Mouse (Mus musculus): Measurements from ENCODE around the gene Vmn1r219. TPM values are rescaled to one million over a fixed set of nuclear protein-coding genes. Genes with fewer than 3 reads are reported as not detected.
"Not testable (repeated sequence)": the region's sequence is repeated elsewhere in the genome, so short reads cannot be mapped to it uniquely, and the experiment has no call there.

Vmn1r219 gene
- total RNA-seq (2014; fragmentation: Nextera tagmentation) (not detected in 2 replicates), total RNA-seq (2017) (0.12 and 0.16 TPM in 2 replicates), polyA plus RNA-seq (2012) (not detected in 2 replicates)

GRCm38 (mm10) chr13:23159012-23159411 lies at the start of gene Vmn1r219:
TSS of gene Vmn1r219 (plus strand) at chr13:23159312.
- H3K4me1 ChIP-seq (ENCODE audit: insufficient read depth, low read depth, low read length) = no peaks in the 10 kb centered on the region

GRCm38 (mm10) chr13:23118126-23118525 lies 41.0 kb upstream of the Vmn1r219 start, which contains the start of gene Vmn1r217:
TSS of gene Vmn1r217 (minus strand) at chr13:23118226.
- not testable (repeated sequence) for H3K4me3 ChIP-seq (ENCODE audit: low read depth, low read length); H3K9me3 ChIP-seq (replicated peaks); H3K36me3 ChIP-seq (replicated peaks); H3K4me1 ChIP-seq (ENCODE audit: insufficient read depth, low read depth, low read length); ATAC-seq (ENCODE audit: extremely low read depth, insufficient number of reproducible peaks, low FRiP score, poor library complexity, severe bottlenecking); H3K27me3 ChIP-seq (ENCODE audit: insufficient read depth, low read length); DNase-seq (ENCODE audit: low spot score)

More at GRCm38 (mm10) chr13:23159012-23159411, at the start of gene Vmn1r219:
- ATAC-seq (ENCODE audit: extremely low read depth, insufficient number of reproducible peaks, low FRiP score, poor library complexity, severe bottlenecking) (no peak), DNase-seq (ENCODE audit: low spot score) (no peak)
- H3K9me3 ChIP-seq (replicated peaks) = no peaks in the 10 kb centered on the region
- no peak within 1 kb of the TSS for H3K4me3 ChIP-seq (ENCODE audit: low read depth, low read length)
- no peaks in the 10 kb centered on the region for H3K27me3 ChIP-seq (ENCODE audit: insufficient read depth, low read length)
- TF ChIP-seq GATA2 (IDR thresholded peaks at IDR 0.05; ENCODE audit: borderline replicate concordance, low read depth, low read length) (no peak), GATA1 (IDR thresholded peaks at IDR 0.05; ENCODE audit: borderline replicate concordance, low read length) (no peak), CTCF (IDR thresholded peaks at IDR 0.05; ENCODE audit: low read depth, low read length) (no peak), TAL1 (conservative IDR thresholded peaks at IDR 0.05; ENCODE audit: low read depth, low read length) (no peak), POLR2AphosphoS5 (IDR thresholded peaks at IDR 0.05; ENCODE audit: insufficient replicate concordance, low read depth, low read length) (no peak)
- H3K36me3 ChIP-seq (replicated peaks) = no peaks in the 10 kb centered on the region

- TF ChIP-seq GATA2 (IDR thresholded peaks at IDR 0.05; ENCODE audit: borderline replicate concordance, low read depth, low read length) = no peak
- no peak for TF ChIP-seq TAL1 (conservative IDR thresholded peaks at IDR 0.05; ENCODE audit: low read depth, low read length)
- TF ChIP-seq GATA1 (IDR thresholded peaks at IDR 0.05; ENCODE audit: borderline replicate concordance, low read length) = no peak
- no peak for TF ChIP-seq CTCF (IDR thresholded peaks at IDR 0.05; ENCODE audit: low read depth, low read length)
- no peak for TF ChIP-seq POLR2AphosphoS5 (IDR thresholded peaks at IDR 0.05; ENCODE audit: insufficient replicate concordance, low read depth, low read length)
- H3K27me3 ChIP-seq (ENCODE audit: insufficient read depth, low read length) = 0 out of 2 replicates have a peak, but pooled peaks cover 3% of the 10 kb centered on the region
- H3K9me3 ChIP-seq (replicated peaks) = no peaks in the 10 kb centered on the region
- no peaks in the 10 kb centered on the region for H3K4me1 ChIP-seq (ENCODE audit: insufficient read depth, low read depth, low read length)
- no peak for DNase-seq (ENCODE audit: low spot score)
- H3K36me3 ChIP-seq (replicated peaks) = no peaks in the 10 kb centered on the region
- ATAC-seq (ENCODE audit: extremely low read depth, insufficient number of reproducible peaks, low FRiP score, poor library complexity, severe bottlenecking) = no peak
- no peak overlapping the region for H3K4me3 ChIP-seq (ENCODE audit: low read depth, low read length)
Measured at GRCm38 (mm10) chr13:23120611-23121010, 38.5 kb upstream of the Vmn1r219 start.

GRCm38 (mm10) chr13:23133099-23133498 lies 26.0 kb upstream of the Vmn1r219 start, which contains the start of gene Vmn1r218:
TSS of gene Vmn1r218 (plus strand) at chr13:23133155.
- Histone ChIP-seq H3K4me3 (ENCODE audit: low read depth, low read length) (no peak within 1 kb of the TSS), H3K4me1 (ENCODE audit: insufficient read depth, low read depth, low read length) (no peaks in the 10 kb centered on the region), H3K36me3 (replicated peaks) (no peaks in the 10 kb centered on the region), H3K27me3 (ENCODE audit: insufficient read depth, low read length) (0 out of 2 replicates have a peak, but pooled peaks cover 2% of the 10 kb centered on the region), H3K9me3 (replicated peaks) (no peaks in the 10 kb centered on the region)
- ATAC-seq (ENCODE audit: extremely low read depth, insufficient number of reproducible peaks, low FRiP score, poor library complexity, severe bottlenecking) = no peak
- no peak for DNase-seq (ENCODE audit: low spot score)
- no peak for TF ChIP-seq TAL1 (conservative IDR thresholded peaks at IDR 0.05; ENCODE audit: low read depth, low read length)
- no peak for TF ChIP-seq CTCF (IDR thresholded peaks at IDR 0.05; ENCODE audit: low read depth, low read length)
- no peak for TF ChIP-seq GATA2 (IDR thresholded peaks at IDR 0.05; ENCODE audit: borderline replicate concordance, low read depth, low read length)
- TF ChIP-seq GATA1 (IDR thresholded peaks at IDR 0.05; ENCODE audit: borderline replicate concordance, low read length) = no peak
- no peak for TF ChIP-seq POLR2AphosphoS5 (IDR thresholded peaks at IDR 0.05; ENCODE audit: insufficient replicate concordance, low read depth, low read length)

- DNase-seq (ENCODE audit: low spot score) (no peak), ATAC-seq (ENCODE audit: extremely low read depth, insufficient number of reproducible peaks, low FRiP score, poor library complexity, severe bottlenecking) (no peak)
- H3K36me3 ChIP-seq (replicated peaks) = no peaks in the 10 kb centered on the region
- H3K9me3 ChIP-seq (replicated peaks) = no peaks in the 10 kb centered on the region
- no peak overlapping the region for H3K4me3 ChIP-seq (ENCODE audit: low read depth, low read length)
- TF ChIP-seq TAL1 (conservative IDR thresholded peaks at IDR 0.05; ENCODE audit: low read depth, low read length) (no peak), CTCF (IDR thresholded peaks at IDR 0.05; ENCODE audit: low read depth, low read length) (no peak), POLR2AphosphoS5 (IDR thresholded peaks at IDR 0.05; ENCODE audit: insufficient replicate concordance, low read depth, low read length) (no peak), GATA1 (IDR thresholded peaks at IDR 0.05; ENCODE audit: borderline replicate concordance, low read length) (no peak), GATA2 (IDR thresholded peaks at IDR 0.05; ENCODE audit: borderline replicate concordance, low read depth, low read length) (no peak)
- 0 out of 2 replicates have a peak, but pooled peaks cover 2% of the 10 kb centered on the region for H3K27me3 ChIP-seq (ENCODE audit: insufficient read depth, low read length)
- no peaks in the 10 kb centered on the region for H3K4me1 ChIP-seq (ENCODE audit: insufficient read depth, low read depth, low read length)
Measured at GRCm38 (mm10) chr13:23133501-23133900, 25.6 kb upstream of the Vmn1r219 start.

GRCm38 (mm10) chr13:23138880-23139279 lies 20.2 kb upstream of the Vmn1r219 start:
- ATAC-seq (ENCODE audit: extremely low read depth, insufficient number of reproducible peaks, low FRiP score, poor library complexity, severe bottlenecking) = no peak
- TF ChIP-seq TAL1 (conservative IDR thresholded peaks at IDR 0.05; ENCODE audit: low read depth, low read length) = no peak
- H3K4me1 ChIP-seq (ENCODE audit: insufficient read depth, low read depth, low read length) = no peaks in the 10 kb centered on the region
- DNase-seq (ENCODE audit: low spot score) = no peak
- H3K27me3 ChIP-seq (ENCODE audit: insufficient read depth, low read length) = no peaks in the 10 kb centered on the region
- H3K4me3 ChIP-seq (ENCODE audit: low read depth, low read length) = no peak overlapping the region
- H3K36me3 ChIP-seq (replicated peaks) = no peaks in the 10 kb centered on the region
- no peaks in the 10 kb centered on the region for H3K9me3 ChIP-seq (replicated peaks)

- Histone ChIP-seq H3K9me3 (replicated peaks) (no peaks in the 10 kb centered on the region), H3K4me3 (ENCODE audit: low read depth, low read length) (no peak overlapping the region), H3K27me3 (ENCODE audit: insufficient read depth, low read length) (no peaks in the 10 kb centered on the region), H3K4me1 (ENCODE audit: insufficient read depth, low read depth, low read length) (no peaks in the 10 kb centered on the region), H3K36me3 (replicated peaks) (no peaks in the 10 kb centered on the region)
- DNase-seq (ENCODE audit: low spot score) (no peak), ATAC-seq (ENCODE audit: extremely low read depth, insufficient number of reproducible peaks, low FRiP score, poor library complexity, severe bottlenecking) (no peak)
- TF ChIP-seq GATA1 (IDR thresholded peaks at IDR 0.05; ENCODE audit: borderline replicate concordance, low read length) (no peak), GATA2 (IDR thresholded peaks at IDR 0.05; ENCODE audit: borderline replicate concordance, low read depth, low read length) (no peak), CTCF (IDR thresholded peaks at IDR 0.05; ENCODE audit: low read depth, low read length) (no peak)
Measured at GRCm38 (mm10) chr13:23157848-23158247, 1.3 kb upstream of the Vmn1r219 start.

- DNase-seq (ENCODE audit: low spot score); H3K9me3 ChIP-seq (replicated peaks); ATAC-seq (ENCODE audit: extremely low read depth, insufficient number of reproducible peaks, low FRiP score, poor library complexity, severe bottlenecking); H3K4me3 ChIP-seq (ENCODE audit: low read depth, low read length); H3K36me3 ChIP-seq (replicated peaks); H3K27me3 ChIP-seq (ENCODE audit: insufficient read depth, low read length); H3K4me1 ChIP-seq (ENCODE audit: insufficient read depth, low read depth, low read length): not testable (repeated sequence)
Measured at GRCm38 (mm10) chr13:23166471-23166870, 7.4 kb downstream of the Vmn1r219 start.

Measured in G1E (cell line).